Mouse (Mus musculus) c-Kit-negative CD71-positive TER-119-positive erythroid progenitor cells, embryonic 14.5 days (primary cell): ENCODE results near the gene Igtp.
"Not testable (repeated sequence)": the region's sequence is repeated elsewhere in the genome, so short reads cannot be mapped to it uniquely, and the experiment has no call there.

Experiments used
- DNase-seq: peaks from one replicate; pipeline ENCODE4 v3.0.0-alpha.2; 2013; ENCODE audit warnings: low read depth, low spot score

Igtp gene

GRCm38 (mm10) chr11:58213673-58214342 lies 14.5 kb downstream of the Igtp start:
- DNase-seq = no peak

- peak; percentile 93 for DNase-seq
Observed at GRCm38 (mm10) chr11:58214391-58215048, 15.2 kb downstream of the Igtp start.

GRCm38 (mm10) chr11:58215049-58215430 lies 15.7 kb downstream of the Igtp start:
- not testable (repeated sequence) for DNase-seq

- peak; percentile 56 for DNase-seq
Observed at GRCm38 (mm10) chr11:58215814-58216213, 16.5 kb downstream of the Igtp start.

- peak; percentile 84 for DNase-seq
Observed at GRCm38 (mm10) chr11:58216823-58217222, 17.5 kb downstream of the Igtp start.

GRCm38 (mm10) chr11:58223751-58224150 lies 24.4 kb downstream of the Igtp start:
- no peak for DNase-seq

- no peak for DNase-seq
Observed at GRCm38 (mm10) chr11:58224313-58224712, 25.0 kb downstream of the Igtp start.

GRCm38 (mm10) chr11:58224872-58225271 lies 25.5 kb downstream of the Igtp start:
- DNase-seq = not testable (repeated sequence)

GRCm38 (mm10) chr11:58225655-58226054 lies 26.3 kb downstream of the Igtp start:
- peak; percentile 77 for DNase-seq

- DNase-seq = no peak
Observed at GRCm38 (mm10) chr11:58226425-58226824, 27.1 kb downstream of the Igtp start.

GRCm38 (mm10) chr11:58228021-58228420 lies 28.7 kb downstream of the Igtp start:
- DNase-seq = not testable (repeated sequence)

GRCm38 (mm10) chr11:58230396-58230910 lies 31.1 kb downstream of the Igtp start:
- no peak for DNase-seq

GRCm38 (mm10) chr11:58231156-58231555 lies 31.8 kb downstream of the Igtp start:
- no peak for DNase-seq

GRCm38 (mm10) chr11:58234551-58234950 lies 35.2 kb downstream of the Igtp start:
- DNase-seq = not testable (repeated sequence)

- no peak for DNase-seq
Observed at GRCm38 (mm10) chr11:58235152-58235551, 35.8 kb downstream of the Igtp start.

GRCm38 (mm10) chr11:58238840-58239791 lies 39.8 kb downstream of the Igtp start:
- DNase-seq = no peak

- no peak for DNase-seq
Observed at GRCm38 (mm10) chr11:58247294-58247693, 47.9 kb downstream of the Igtp start.

GRCm38 (mm10) chr11:58249203-58249981 lies 50.0 kb downstream of the Igtp start:
- no peak for DNase-seq

GRCm38 (mm10) chr11:58250550-58250949 lies 51.2 kb downstream of the Igtp start:
- DNase-seq = no peak

GRCm38 (mm10) chr11:58254411-58254810 lies 55.1 kb downstream of the Igtp start:
- DNase-seq = no peak
